Mouse (Mus musculus): ENCODE measurements around the gene Hist1h1b. TPM values are rescaled to one million over a fixed set of nuclear protein-coding genes. Genes with fewer than 3 reads are reported as not detected.
"Not testable (repeated sequence)": the region's sequence is repeated elsewhere in the genome, so short reads cannot be mapped to it uniquely, and the experiment has no call there.

Hist1h1b gene
- 10 to 100 TPM in 2 of 4 experiments, 1 to 10 TPM in 2; 7.2 to 11.0 (median 10.2) TPM for total RNA-seq (2022)

GRCm38 (mm10) chr13:21779767-21780731 is at the start of gene Hist1h1b:
Hist1h1b (minus strand) TSS chr13:21780625.
- DNase-seq (ENCODE audit: low spot score in 2 of 2) = peak; percentile 30 to 32

GRCm38 (mm10) chr13:21828511-21828910 is 48.1 kb upstream of the Hist1h1b start:
- no peak for DNase-seq (ENCODE audit: low spot score in 2 of 2)

GRCm38 (mm10) chr13:21820082-21820890 is 39.9 kb upstream of the Hist1h1b start:
- not testable (repeated sequence) for DNase-seq (ENCODE audit: low spot score in 2 of 2)

GRCm38 (mm10) chr13:21812092-21812491 is 31.7 kb upstream of the Hist1h1b start:
- not testable (repeated sequence) for DNase-seq (ENCODE audit: low spot score in 2 of 2)

GRCm38 (mm10) chr13:21811539-21811938 is 31.1 kb upstream of the Hist1h1b start, which contains the start of gene Hist1h4m:
Hist1h4m (plus strand) TSS chr13:21811746.
- DNase-seq (ENCODE audit: low spot score in 2 of 2) = peak; percentile 27 to 32

GRCm38 (mm10) chr13:21811074-21811473 is 30.6 kb upstream of the Hist1h1b start:
- DNase-seq (ENCODE audit: low spot score in 2 of 2) = not testable (repeated sequence)

GRCm38 (mm10) chr13:21810073-21810472 is 29.6 kb upstream of the Hist1h1b start, which contains the start of the genes Hist1h2bq and Hist1h2ao:
Hist1h2bq (minus strand) TSS chr13:21810197.
Hist1h2ao (plus strand) TSS chr13:21810465.
- DNase-seq (ENCODE audit: low spot score in 2 of 2) = not testable (repeated sequence)

- DNase-seq (ENCODE audit: low spot score in 2 of 2) = not testable (repeated sequence)
These were observed 22.6 kb upstream of the Hist1h1b start for GRCm38 (mm10) chr13:21803058-21803457.

- DNase-seq (ENCODE audit: low spot score in 2 of 2) = not testable (repeated sequence)
These were observed 16.7 kb upstream of the Hist1h1b start for GRCm38 (mm10) chr13:21797163-21797562.

GRCm38 (mm10) chr13:21795584-21795983 is 15.2 kb upstream of the Hist1h1b start:
- no peak for DNase-seq (ENCODE audit: low spot score in 2 of 2)

GRCm38 (mm10) chr13:21790601-21791283 is 10.3 kb upstream of the Hist1h1b start:
- no peak for DNase-seq (ENCODE audit: low spot score in 2 of 2)

GRCm38 (mm10) chr13:21789925-21790324 is 9.5 kb upstream of the Hist1h1b start:
- DNase-seq (ENCODE audit: low spot score in 2 of 2) = no peak

- DNase-seq (ENCODE audit: low spot score in 2 of 2) = no peak
These were observed 7.6 kb upstream of the Hist1h1b start for GRCm38 (mm10) chr13:21787760-21788593.

- DNase-seq (ENCODE audit: low spot score in 2 of 2) = peak; percentile 72 to 91
These were observed 6.6 kb upstream of the Hist1h1b start, which contains the start of the genes Hist1h2an and Hist1h2bp for GRCm38 (mm10) chr13:21786899-21787629. Hist1h2an (minus strand) TSS chr13:21787218. Hist1h2bp (plus strand) TSS chr13:21787461.

GRCm38 (mm10) chr13:21786189-21786898 is 5.9 kb upstream of the Hist1h1b start:
- no peak for DNase-seq (ENCODE audit: low spot score in 2 of 2)

- DNase-seq (ENCODE audit: low spot score in 2 of 2) = no peak
These were observed 3.9 kb upstream of the Hist1h1b start for GRCm38 (mm10) chr13:21784311-21784710.

- no peak for DNase-seq (ENCODE audit: low spot score in 2 of 2)
These were observed 3.3 kb upstream of the Hist1h1b start for GRCm38 (mm10) chr13:21783734-21784161.

GRCm38 (mm10) chr13:21783255-21783617 is 2.8 kb upstream of the Hist1h1b start, which contains the start of gene Hist1h3i:
Hist1h3i (minus strand) TSS chr13:21783370.
- peak; percentile 19 to 52 for DNase-seq (ENCODE audit: low spot score in 2 of 2)
